Mouse (Mus musculus) lung, postnatal 25 days (tissue): ENCODE data around the gene Pdp2.
"Not testable (repeated sequence)": the region's sequence is repeated elsewhere in the genome, so short reads cannot be mapped to it uniquely, and the experiment has no call there.

Experiments used
- DNase-seq: peaks from one replicate; pipeline ENCODE4 v3.0.0; 2022; ENCODE audit warnings: low spot score

Pdp2 gene

DNA sequence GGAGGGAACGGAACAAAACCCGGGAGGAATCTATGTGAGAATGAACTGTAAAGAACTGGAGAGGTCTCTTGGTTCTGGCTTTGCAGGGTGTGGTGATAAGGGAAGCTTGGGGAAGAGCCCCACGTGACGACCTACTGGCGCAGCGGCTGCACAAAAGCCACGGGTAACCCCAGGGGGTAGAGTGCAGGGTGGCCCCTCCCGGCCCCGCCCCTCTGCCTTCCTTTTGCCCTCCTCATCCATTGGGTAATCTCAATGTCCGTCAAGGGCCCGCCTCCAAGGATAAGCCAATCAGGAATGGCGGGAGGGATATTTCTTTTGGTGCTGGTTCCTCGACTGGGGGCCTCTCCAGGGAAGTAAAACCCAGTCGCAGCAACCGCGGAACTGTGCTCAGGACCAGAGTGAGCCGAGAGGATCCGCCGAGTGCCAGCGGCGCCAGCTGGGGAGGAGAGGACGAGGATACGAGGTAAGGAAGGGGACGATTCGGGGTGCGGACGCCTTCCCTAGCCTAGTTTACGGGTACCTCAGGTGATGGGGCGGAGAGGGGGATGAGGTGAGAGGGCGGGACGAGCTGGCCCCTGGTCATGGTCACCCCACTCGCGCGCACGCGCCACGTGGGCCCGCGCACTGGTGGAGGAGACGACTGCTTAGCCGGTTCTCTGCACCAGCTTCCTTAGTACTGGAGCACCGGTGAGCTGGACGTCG lies at the start of gene Pdp2:
Gene Pdp2, plus strand, starts transcription at position 319 of the 702 bp plus-strand sequence.
- peak; percentile 94 for DNase-seq

DNA sequence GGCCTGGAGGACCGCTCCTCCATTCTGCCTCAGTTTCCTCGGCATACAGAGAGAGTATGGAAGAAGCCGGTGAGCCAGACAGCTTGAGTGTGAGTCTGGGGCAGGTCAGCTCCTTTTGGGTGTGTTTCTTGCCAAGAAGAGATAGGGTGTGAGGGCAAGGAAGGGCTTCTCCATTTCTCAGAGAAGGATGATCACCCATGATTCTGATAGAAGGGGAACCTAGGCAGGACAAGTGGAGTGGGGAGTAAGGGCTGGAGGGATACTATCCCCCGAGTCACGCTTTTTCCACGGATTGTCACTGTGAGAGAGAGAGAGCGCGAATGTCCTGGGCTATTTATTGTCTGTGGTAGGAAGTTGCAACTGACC lies 49.8 kb upstream of the Pdp2 start:
- DNase-seq: no peak

DNA sequence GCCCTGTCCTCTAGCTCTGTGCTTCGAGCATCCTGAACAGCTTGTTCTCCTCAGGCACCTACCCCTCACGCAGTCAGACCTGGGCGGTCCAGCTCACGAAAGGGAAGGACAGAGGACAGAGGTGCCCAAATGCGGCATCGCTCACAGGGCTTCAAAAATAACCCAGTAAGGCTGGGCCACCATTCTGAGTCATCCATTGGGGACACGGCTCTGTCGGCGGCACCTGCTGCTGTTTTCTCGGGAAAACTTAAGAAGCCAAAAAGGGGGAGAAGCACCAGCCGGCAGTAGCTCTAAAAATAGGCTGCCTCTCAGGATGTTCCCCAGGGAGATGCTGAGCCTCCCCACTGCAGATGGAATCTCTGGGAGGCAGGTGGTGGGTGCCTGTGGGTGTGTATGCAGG lies 49.1 kb upstream of the Pdp2 start:
- no peak for DNase-seq

DNA sequence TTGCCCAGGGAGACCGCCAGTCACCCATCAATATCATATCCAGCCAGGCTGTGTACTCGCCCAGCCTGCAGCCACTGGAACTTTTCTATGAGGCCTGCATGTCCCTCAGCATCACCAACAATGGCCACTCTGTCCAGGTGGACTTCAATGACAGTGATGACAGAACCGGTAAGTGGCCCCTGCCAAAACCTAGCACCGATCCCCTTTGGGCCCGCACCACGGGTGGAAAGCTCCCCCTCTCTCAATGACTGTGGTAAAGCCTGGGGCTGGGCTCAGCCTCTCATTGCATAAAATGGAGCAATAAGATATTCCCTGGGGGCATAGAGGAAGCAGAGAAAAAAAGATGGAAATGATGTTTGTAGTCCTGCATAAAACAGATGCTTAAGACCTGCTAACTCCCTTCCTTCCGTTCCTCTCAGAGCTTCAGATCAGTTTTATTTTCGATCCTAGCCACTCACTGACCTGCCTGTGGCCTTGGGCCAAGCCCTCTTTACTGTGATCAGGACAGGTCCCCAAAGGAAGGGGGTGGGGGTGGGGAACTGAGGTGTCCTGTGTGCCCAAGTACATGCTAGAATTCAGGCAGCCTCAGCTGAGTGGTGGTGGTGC lies 47.7 kb upstream of the Pdp2 start:
- no peak for DNase-seq

DNA sequence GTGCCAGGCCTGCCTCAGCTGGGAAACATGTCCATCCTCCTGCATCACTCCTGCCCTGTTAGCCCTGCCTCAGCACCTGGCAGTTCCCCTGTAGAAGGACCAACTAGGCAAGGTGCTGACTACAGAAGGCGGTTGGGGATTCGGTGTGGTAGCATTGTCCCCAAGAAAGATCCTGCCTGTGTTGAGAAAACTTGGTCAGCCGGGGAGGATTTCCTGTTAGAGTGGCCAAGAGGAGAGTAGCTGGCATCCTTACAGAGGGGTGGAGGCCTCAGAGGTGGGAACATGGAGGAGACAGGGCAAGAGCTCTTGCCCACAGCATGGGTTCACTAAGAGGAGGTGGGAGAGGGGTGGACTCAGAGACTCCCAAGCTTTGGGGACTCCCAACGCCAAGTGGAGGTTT lies 36.1 kb upstream of the Pdp2 start:
- DNase-seq: peak; percentile 16

DNA sequence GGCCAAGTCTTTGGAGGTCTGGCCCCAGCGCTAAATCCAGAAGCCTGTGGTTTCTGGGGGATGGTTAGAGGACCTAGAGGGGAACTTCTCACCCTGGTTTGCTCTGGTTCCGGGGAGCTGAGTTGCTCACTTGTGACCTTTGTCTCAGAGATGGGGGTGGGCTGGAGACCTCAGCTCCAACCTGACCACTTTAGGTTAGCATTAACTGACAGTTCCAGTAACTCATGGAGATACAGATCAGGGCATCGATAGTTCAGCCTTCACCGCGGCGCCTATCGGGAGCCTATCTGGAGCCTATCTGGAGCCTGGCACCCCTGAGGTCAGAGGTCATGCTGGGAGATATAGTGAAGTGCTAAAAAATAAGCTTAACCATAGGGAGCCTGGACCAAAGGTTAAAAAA lies 34.0 kb upstream of the Pdp2 start:
- DNase-seq: no peak

DNA sequence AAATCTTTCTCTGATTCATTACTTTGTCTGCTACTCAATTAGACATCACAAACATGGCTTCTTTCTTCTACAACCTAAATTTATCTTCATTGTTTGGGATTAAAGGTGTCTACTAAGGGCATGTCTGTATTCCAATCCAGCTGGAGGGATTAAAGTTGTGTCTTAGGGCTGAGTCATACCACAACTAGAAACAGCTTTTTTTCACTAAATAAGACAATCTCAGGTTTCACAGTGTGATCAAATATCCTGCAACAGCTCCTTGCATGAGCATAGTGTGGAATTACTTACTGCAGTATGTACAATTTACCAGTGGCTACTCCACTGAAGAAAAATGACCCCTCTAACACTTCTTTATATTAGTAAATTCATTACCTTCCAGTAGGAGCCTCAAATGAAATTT lies 30.5 kb upstream of the Pdp2 start:
- DNase-seq: no peak

DNA sequence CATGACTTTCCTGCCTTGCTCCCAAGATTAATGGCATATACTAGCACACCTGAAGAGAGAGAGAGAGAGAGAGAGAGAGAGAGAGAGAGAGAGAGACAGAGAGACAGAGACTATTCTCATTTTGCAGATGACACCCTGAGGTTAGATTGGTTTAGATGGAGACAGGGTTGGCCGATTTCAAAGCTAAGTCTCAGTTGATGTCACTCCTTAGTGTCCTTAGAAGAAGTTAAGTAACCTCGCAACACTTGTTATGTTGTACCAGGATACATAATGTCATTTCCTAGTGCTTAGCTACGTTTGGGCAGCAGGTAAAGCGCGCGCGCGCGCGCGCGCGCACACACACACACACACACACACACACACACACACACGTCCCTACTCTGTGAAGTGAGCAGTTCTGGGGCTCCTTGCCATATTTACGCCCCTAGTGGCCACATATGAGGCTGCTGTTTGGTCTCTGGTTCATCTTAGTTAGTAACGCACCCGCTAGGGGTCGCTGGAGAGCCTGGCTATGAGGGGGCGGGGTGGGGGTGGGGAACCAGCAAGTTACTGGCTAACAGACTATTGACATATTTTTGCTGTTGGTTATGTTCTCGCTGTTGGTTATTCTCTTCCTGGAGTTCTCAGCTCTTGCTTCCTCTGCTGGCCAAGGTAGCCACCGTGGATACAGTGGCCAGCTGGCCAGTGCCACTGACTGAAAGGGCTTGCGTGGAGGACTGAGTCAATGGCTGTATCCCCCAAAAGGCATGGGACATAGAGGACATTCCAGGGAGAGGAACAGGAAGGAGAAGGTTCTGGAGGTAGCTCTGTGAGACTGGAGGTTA lies 26.4 kb upstream of the Pdp2 start:
- peak; percentile 89 for DNase-seq

DNA sequence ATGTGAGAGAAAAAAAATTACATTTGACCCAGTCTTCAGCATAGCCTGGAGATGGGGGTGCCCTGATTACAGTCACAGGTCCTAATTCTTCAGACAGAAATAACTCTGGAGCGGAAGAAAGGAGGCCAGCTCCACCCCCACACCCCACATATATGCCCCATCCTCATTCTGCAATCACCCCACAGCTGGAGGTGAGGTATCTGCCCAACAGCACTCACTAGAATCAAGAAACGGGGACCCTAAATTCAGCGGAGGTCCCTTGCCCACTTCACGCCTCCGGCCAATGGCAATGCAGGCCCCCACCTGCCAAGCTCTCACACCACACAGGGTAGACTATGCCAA lies 25.8 kb upstream of the Pdp2 start:
- no peak for DNase-seq

DNA sequence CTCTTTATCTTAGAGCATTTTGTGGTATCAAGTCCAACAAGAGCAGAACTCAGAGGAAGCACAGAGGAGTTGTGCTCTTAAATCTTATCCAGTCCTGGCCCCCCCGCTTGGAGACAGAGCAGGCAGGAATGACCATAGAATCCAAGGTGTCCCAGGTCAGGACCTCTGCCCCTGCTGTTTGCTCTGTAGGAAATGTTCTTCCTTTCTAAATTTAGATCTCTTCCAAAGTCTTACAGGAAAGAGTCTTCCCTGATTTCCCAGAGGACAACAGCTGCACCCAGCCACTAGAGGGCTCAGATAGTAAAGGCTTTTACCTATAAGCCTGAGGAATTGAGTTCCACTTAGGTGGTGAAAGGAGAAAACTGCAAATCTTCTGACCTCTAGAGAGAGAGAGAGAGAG lies 21.7 kb upstream of the Pdp2 start:
- peak; percentile 11 for DNase-seq

DNA sequence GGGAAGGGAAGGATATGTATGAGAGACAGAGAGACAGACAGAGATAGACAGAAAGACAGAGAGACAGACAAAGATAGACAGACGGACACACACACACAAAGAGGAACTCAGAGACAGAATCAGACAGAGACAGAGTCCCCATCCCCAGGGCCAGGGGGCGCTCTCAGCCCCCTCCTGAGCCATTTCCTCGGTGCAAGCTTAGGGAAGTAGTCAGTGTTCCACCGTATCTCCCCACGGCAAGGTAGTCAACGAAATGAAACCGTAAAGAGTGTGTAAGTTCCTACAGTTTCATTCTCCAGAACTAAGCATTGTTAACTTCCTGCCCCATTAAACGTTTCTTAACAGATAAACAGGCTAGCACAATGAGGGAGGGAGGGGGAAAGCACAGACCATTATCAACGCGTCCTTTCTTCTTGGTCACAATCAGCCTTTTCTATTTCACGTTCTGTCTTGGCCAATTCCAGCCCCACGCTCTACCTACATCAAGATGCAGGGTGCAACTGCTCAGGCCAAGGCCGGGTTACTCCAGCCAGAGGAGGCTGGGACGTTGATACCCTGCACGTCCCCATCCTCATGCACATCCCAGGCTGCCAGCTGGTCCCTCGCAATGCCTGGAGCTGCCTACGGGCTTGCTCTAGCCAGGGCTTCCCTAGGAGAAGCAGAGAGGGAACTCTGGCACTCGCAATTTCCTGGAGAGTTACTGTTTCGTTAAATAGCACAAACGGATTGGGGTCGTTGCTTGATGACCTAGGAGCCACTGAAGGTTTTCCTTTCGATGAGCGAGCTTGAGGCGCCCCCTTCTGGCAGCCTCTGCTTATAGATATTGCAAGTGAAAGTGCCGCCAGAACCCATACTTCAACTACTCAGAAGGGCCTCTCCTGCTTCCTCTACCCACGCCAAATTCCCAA lies 20.6 kb upstream of the Pdp2 start:
- DNase-seq: peak; percentile 86

DNA sequence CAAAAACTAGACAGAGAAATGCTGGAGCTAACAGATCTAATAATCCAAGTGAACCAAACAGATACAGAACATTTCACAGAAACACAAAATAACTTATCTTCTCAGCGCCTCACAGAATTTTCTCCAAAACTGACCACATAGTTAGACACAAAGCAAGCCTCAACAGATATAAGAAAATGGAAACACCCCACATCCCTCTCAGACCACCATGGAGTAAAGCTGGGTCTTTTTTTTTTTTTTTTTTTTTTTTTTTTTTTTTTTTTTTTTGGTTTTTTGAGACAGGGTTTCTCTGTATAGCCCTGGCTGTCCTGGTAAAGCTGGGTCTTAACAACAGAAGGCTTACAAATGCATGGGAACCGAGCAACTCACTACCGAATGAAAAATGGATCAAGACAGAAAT lies 14.4 kb upstream of the Pdp2 start:
- no peak for DNase-seq

DNA sequence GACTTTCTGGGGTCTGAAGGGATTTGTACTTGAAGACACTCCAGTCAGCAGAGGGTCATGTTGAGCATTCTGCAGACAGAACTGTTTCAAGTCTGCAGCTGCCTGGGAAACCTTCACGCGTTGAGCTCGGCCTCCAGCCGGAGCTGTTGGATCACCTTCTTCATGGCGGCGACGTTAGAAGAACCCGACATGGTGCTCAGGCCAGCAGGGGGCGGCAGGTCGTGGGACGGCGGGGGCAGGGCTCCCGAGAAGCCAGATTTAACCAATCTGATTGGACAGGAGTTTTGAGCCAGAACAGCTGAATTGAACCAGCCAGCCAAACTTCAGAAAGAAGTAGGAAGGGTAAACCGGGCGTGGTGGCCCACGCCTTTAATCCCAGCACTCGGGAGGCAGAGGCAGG lies 13.6 kb upstream of the Pdp2 start:
- DNase-seq: not testable (repeated sequence)

DNA sequence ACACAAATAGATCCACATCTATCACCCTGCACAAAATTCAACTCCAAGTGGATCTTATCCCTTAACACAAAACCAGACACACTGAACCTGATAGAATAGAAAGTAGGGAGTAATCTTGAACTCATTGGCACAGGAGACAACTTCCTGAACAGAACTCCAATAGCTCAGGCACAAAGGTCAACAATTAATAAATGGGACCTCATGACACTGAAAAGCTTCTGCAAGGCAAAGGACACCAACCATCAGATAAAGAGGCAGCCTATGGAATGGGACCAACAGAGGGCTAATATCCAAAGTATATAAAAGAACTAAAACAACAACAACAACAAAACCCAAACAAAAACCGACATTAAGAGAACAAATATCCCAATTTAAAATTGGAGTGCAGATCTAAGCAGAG lies 6.7 kb upstream of the Pdp2 start:
- DNase-seq: no peak

DNA sequence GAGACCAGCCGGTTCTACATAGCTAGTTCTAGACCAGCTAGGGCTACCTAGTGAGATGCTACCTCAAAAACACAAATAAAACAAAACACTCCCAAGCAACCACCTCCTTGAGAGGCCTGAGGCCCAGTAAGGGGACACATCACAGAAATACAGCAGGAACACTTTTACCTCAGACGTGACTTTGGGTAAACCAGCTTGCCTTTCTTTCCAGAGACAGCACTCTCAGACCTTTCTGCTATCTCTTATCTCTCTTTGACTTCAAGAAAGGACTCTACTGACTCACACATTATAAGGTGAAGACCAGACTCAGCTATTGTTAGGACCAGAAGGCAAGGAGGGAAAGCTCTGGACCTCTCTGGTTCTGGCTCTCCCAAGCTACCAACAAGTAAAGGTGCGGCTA lies 967 bp upstream of the Pdp2 start:
- DNase-seq: no peak

DNA sequence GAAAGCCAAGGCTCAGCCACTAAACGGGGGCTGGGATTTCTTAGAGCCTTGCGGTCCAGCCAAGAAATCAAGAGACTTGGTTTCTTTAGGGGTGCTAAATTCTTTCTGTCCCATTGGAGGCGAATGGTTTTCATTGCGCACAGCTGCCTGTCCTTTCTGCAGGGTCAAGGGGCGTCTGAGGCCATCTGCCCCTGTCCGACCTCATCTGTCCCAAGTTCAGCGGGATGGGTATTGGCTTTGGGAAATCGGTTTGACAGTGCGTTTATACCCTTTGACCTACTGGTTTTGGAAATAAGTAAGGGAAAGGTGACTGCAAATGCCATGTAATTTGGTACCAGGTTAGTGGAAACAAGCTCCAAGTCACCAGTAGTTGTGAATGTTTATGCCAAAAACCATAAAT lies 605 bp downstream of the Pdp2 start:
- DNase-seq: no peak

DNA sequence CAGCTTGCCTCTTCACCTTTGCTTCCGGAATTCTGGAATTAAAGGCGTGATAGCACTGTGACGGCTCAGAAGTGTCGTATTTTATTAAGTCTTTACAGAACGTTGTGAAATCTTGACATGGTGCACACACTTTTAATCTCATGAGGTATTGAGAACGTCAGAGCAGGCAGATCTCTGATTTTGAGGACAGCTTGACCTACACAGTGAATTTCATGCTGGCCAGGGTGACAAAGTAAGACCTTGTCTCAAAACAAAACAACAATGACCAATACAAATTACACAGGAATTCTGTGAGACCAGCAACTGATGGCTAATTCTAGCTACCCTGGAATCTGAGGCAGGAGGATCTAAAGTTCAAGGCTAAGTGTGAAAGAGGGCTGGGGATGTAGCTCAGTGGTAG lies 1.3 kb downstream of the Pdp2 start:
- DNase-seq: no peak

DNA sequence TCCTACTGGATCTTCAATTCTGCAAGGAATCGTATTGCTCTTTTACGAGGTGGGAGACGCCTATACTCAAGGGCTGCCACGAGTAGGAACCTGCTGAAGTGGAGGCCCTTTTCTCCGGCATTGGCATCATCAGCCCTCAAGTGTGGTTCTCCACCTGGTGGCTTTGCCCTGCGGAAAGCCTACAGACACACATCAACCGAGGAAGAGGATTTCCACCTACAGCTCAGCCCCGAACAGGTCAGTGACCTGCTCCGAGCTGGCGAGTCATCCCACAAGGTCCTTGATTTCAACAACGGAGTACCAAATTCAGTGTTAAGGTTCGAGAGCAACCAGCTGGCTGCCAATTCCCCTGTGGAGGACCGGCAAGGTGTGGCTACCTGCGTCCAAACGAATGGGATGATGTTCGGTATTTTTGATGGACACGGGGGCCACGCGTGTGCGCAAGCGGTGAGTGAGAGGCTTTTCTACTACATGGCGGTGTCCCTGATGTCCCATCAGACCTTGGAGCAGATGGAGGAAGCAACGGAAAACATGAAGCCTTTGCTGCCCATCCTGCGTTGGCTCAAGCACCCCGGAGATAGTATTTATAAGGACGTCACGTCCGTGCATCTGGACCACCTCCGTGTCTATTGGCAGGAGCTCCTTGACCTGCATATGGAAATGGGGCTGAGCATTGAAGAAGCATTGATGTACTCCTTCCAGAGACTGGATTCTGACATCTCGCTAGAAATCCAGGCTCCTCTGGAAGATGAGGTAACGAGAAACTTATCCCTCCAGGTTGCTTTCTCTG lies 2.5 kb downstream of the Pdp2 start:
- no peak for DNase-seq

DNA sequence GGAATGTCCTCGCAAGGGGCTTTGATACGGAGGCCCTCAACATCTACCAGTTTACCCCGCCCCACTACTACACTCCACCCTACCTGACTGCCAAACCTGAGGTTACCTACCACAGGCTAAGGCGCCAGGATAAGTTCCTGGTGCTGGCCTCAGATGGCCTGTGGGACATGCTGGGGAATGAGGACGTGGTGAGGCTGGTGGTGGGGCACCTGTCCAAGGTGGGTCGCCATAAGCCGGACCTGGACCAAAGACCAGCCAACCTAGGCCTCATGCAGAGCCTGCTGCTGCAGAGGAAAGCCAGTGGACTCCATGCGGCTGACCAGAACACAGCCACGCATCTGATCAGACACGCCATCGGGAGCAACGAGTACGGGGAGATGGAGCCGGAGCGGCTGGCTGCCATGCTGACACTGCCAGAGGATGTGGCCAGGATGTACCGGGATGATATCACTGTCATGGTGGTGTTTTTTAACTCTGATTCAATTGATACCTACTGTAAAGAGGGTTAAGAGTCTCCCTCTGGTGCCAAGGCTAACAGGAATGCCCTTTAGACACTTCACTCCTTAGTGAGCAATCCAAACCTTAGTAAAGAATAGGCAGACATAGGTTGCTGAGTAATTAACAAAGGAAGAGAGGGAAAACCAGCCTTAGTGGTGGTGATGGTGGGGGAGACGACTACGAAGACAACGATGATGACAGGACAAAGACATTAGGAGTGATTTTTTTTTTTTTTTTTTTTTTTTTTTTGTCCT lies 3.5 kb downstream of the Pdp2 start:
- DNase-seq: no peak

DNA sequence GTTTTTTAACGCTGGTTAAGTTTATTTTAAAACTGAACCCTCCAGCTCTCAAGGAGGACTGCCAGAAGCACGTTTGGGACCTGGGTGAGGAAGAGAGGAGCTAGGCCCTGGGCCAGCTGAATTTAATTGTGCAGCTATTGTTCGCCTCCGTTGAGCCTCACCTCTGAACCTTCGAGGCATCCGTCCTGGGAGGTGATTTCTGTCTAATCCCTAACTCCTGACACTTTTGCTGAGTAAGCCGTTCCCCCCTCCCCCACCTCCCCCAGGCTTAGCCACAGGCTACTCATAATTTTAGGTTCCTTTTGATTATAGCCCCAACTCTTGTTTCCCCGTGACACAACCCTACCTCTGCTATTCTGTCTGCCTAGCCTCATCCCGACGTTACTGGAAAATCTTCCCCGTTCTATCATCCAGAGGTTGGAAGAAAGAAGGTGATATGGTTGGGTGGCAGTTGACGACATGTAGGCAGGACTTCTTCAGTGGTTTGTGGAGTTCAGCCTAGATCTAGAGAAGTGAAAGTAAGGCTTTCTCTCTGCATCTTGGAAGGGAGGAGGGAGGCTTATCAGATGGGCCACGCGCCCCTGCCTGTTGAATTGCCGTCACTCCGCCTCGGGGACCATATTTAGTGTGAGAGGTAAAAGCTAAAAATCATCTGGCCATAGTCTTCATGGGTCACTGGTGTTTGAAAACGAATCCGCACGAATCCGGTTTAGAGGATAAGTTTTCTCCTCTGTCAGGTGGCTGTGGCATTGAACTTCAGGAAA lies 4.7 kb downstream of the Pdp2 start:
- no peak for DNase-seq
